Mouse (Mus musculus) thymus, postnatal 10 days (tissue): ENCODE data around the gene Gna14.

ENCODE experiments used
- DNase-seq, 2 experiments: peaks; one replicate each; pipeline ENCODE4 v3.0.0; 2021; ENCODE audit warnings: low spot score in 2 of 2

The Gna14 gene

DNA sequence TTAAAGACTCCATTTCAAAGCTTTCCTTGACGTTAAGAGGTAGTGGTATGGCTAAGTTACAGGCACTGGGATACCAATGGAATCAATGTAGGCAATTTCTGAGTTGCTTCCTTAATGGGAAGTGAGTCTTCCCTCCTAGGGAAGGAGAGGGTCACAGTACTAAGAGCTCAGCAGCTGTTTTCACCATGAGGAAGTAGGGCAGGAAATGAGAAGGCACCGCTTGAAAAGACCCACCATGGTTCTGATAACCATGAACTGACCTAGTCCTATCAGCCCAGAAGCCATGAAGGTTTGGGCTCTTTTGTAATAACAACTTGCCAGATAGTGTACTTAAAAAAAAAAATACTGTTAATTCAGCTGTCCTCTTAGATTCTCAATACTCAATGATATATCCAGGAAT is 20.6 kb downstream of the Gna14 start:
- no peak for DNase-seq

GRCm38 (mm10) chr19:16457127-16457526 is 21.6 kb downstream of the Gna14 start:
- DNase-seq = no peak

GRCm38 (mm10) chr19:16459317-16459716 is 23.8 kb downstream of the Gna14 start:
- no peak for DNase-seq

- DNase-seq = no peak
Measured at GRCm38 (mm10) chr19:16460292-16460691, 24.7 kb downstream of the Gna14 start.

- DNase-seq = no peak
Measured at GRCm38 (mm10) chr19:16460831-16461230, 25.3 kb downstream of the Gna14 start.

DNA sequence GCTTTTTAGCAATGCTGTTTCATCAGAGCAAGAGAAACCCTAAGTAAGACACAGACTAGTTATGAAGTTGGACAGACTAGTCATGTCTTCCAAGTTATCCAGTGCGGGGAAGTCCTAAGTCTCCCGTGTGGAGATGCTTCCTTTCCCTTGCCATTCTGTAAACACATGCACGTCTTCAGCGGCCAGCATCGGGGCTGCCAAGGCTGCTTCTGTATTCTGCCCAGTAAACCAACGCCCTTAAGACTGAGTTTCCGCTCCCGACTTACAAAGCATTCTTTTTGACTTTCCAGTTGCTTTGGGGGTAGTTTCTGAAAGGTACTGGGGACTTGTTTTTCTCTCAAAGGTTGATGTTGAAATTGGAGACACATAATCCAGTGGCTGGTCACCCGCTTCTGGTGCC is 26.9 kb downstream of the Gna14 start:
- no peak for DNase-seq

- DNase-seq = no peak
Measured at GRCm38 (mm10) chr19:16464730-16465129, 29.2 kb downstream of the Gna14 start.

- no peak for DNase-seq
Measured at GRCm38 (mm10) chr19:16468756-16469374, 33.3 kb downstream of the Gna14 start.

GRCm38 (mm10) chr19:16472655-16473054 is 37.1 kb downstream of the Gna14 start:
- no peak for DNase-seq

- no peak for DNase-seq
Measured at GRCm38 (mm10) chr19:16477314-16477946, 41.9 kb downstream of the Gna14 start.

GRCm38 (mm10) chr19:16478186-16478607 is 42.6 kb downstream of the Gna14 start:
- DNase-seq = no peak

DNA sequence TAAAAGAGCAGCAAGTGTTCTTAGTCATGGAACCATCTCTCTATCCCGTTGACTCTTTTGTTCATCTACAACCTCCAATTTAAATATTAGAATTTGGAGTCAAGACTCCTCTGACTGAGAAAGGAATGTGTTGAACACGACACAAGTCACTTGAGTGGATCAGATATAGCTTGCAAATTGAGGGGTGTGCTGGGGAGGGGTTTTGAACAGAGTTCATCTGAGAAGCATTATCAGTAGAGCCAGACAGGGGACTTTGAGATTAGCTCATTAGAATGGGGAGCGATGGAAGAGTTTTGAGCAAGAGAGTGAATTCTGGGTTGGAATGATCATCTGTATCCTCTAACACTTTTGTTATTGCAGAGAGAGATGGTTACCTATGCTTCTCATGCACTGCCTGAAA is 46.5 kb downstream of the Gna14 start:
- no peak for DNase-seq

DNA sequence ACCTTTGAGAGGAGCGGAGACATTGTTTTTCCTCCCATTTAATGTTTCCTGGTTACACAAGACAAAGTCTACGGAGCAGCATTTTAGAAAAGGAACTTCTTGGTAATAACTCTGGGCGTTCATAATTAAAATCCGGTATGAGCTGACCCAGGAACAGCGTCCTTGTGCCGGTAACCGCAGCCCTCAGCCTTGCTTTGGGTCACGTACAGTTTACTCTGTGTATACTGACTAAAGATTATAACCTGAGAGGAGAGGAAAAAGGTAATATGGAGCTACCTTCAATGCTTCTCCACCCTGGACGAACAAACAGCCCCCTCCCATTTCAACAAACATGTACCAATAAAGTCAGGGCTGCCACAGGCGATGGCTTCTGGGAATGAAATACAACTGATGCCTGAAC is 48.7 kb downstream of the Gna14 start:
- DNase-seq = no peak

DNA sequence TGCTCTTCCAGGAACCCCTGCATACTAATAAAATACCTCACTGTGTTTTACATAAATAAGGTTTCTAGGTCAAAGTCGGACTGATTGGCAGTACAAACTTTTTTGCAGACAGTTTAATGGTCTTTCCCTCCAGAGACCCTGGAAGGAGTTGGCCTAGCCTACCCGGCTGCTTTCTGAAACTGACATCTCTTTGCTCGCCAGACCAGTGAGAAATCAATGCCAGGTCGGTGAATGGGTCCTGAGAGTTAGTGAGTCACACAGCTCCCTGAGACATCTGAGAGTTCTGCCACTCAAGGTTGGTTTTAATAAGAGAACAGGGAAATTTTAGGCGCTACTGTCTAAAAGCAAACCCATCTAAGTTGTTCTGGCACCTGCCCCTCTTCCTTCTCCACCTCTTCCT is 49.1 kb downstream of the Gna14 start:
- no peak for DNase-seq

GRCm38 (mm10) chr19:16490756-16491155 is 55.2 kb downstream of the Gna14 start:
- DNase-seq = no peak

DNA sequence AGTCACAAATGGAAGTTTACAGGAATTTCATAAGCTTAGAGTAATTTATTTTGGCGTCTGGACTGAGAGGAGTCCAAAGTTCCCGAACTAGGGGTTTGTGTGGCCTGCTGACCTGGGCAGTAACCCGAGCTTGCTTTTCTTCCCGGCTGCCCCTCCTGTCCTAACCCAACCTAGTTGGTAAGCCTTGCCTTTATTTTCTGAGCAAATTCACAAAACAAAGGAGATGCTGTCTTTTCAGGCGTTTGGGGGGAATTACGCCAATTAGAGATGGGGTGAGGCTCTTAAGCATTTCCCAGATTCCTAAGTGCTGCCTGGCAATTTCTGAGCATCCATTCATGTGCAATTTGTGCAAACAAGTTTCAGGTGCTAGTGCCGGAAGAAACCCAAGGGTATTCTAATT is 55.9 kb downstream of the Gna14 start:
- DNase-seq = no peak

GRCm38 (mm10) chr19:16492453-16492852 is 56.9 kb downstream of the Gna14 start:
- DNase-seq = no peak

- no peak for DNase-seq
Measured at GRCm38 (mm10) chr19:16494816-16495516, 59.4 kb downstream of the Gna14 start.

DNA sequence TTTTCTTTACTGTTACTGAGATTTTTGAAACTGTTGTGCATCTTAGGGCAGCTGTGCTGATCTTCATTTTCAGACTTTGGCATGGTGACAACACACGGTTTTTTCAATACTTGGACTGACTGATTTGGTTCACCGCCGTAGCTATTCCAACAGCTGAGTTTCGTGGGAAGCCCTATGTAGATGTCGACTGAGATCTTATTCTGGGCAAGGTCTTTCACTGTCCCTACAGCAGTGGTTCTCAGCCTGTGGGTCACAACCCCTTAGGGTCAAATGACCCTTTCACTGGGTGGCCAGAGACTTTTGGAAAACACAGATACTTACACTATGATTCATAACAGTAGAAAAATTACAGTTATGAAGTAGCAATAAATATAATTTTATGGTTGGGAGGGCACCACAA is 60.5 kb downstream of the Gna14 start:
- DNase-seq = no peak

GRCm38 (mm10) chr19:16502054-16502453 is 66.5 kb downstream of the Gna14 start:
- DNase-seq = no peak

- no peak for DNase-seq
Measured at GRCm38 (mm10) chr19:16506711-16507364, 71.3 kb downstream of the Gna14 start.

DNA sequence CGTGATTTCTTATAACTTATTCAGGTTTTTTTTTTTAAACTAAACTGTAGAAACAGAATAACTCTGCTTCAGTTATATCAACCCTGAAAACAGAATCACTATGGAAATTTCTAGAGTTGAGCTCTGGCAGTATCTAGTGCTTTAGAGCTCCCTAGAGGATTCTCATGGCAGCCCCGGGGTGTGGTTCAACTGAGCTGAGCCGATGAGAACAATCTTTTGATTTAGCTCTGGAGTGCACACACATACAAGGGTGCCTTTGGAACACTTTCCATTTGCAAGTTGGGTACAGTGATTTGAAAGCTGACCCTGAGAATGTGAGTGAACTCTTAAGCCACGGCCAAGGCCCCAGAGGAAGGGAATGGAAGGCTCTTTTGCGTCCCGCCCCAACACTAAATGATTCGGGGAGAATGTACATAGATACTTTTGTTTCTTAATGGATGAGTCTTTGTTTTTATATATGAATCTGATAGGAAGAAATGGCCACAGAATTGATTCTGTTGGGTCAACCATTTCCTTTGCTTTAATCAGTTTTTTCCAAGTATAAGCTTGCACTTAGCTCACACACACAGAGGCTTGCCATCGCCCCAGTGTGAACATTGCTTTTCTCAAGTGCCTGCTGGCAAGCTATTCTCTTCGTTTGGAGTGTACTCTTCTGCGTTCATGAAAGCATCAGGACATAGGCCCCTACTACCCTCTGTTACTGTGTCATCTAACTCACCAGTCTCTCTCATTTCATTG is 75.0 kb downstream of the Gna14 start:
- no peak for DNase-seq
